Mouse (Mus musculus) ES-E14 (cell line): ENCODE data around the gene Tenm3. TPM values are rescaled to one million over a fixed set of nuclear protein-coding genes. Genes with fewer than 3 reads are reported as not detected.

ENCODE experiments used
- DNase-seq: peaks from one replicate; pipeline ENCODE4 v3.0.0-alpha.2; 2013; ENCODE audit warnings: low read depth, low spot score
- H3K27ac ChIP-seq: 2 replicates; pipeline ENCODE4 v1.5.1; 2012; ENCODE audit warnings: low read depth, mild to moderate bottlenecking, low read length, moderate library complexity, mixed read lengths; ENCODE audit not compliant: poor library complexity, insufficient read depth, severe bottlenecking
- H3K36me3 ChIP-seq: 2 replicates; pipeline ENCODE4 v1.6.1; 2012; ENCODE audit warnings: mild to moderate bottlenecking, low read length, moderate library complexity, mixed read lengths; ENCODE audit not compliant: control insufficient read depth, poor library complexity, insufficient read depth, severe bottlenecking
- H3K4me1 ChIP-seq, 2 experiments: fragments of 150-350 bp in 1 of 2; sonication (generic) in 1 of 2; 2 replicates each; pipeline ENCODE4 v1.6.1; 2012; ENCODE audit warnings: low read length in 2 of 2, mild to moderate bottlenecking in 1 of 2, mixed read lengths in 1 of 2; ENCODE audit not compliant: control insufficient read depth in 2 of 2, insufficient read depth in 2 of 2, poor library complexity in 1 of 2
- H3K4me3 ChIP-seq, 2 experiments: fragments of 150-350 bp in 1 of 2; sonication (generic) in 1 of 2; 2 replicates each; pipeline ENCODE4 v1.5.1; 2012; ENCODE audit warnings: low read length in 2 of 2, low read depth in 1 of 2, mild to moderate bottlenecking in 1 of 2, mixed read lengths in 1 of 2; ENCODE audit not compliant: insufficient read depth in 1 of 2, poor library complexity in 1 of 2, severe bottlenecking in 1 of 2
- H3K9ac ChIP-seq: 2 replicates; pipeline ENCODE4 v1.6.1; 2012; ENCODE audit warnings: low read depth, mild to moderate bottlenecking, low read length, mixed read lengths; ENCODE audit not compliant: poor library complexity, insufficient read depth, severe bottlenecking
- H3K9me3 ChIP-seq: fragments of 150-350 bp; sonication (generic); 2 replicates; pipeline ENCODE4 v1.6.1; 2012; ENCODE audit warnings: low read depth, mild to moderate bottlenecking, low read length; ENCODE audit not compliant: control insufficient read depth, insufficient read depth
- CHD2 ChIP-seq: IDR thresholded peaks from 2 replicates; pipeline ENCODE4 v1.6.1; 2014; ENCODE audit warnings: mild to moderate bottlenecking, low read depth, low read length, inconsistent platforms
- HCFC1 ChIP-seq: IDR thresholded peaks from 2 replicates; pipeline ENCODE4 v1.6.1; 2012; ENCODE audit warnings: low read length, inconsistent platforms, borderline replicate concordance; ENCODE audit not compliant: insufficient read depth
- MAFK ChIP-seq: IDR thresholded peaks from 2 replicates; pipeline ENCODE4 v1.6.1; 2014; ENCODE audit warnings: mild to moderate bottlenecking, low read depth, low read length, inconsistent platforms; ENCODE audit not compliant: insufficient read depth
- ZC3H11A ChIP-seq: IDR thresholded peaks from 2 replicates; pipeline ENCODE4 v1.6.1; 2012; ENCODE audit warnings: low read depth, mild to moderate bottlenecking, inconsistent platforms, low read length, borderline replicate concordance
- ZNF384 ChIP-seq: IDR thresholded peaks from 2 replicates; pipeline ENCODE4 v1.6.1; 2012; ENCODE audit warnings: low read depth, low read length, inconsistent platforms
- in situ Hi-C, 2 experiments: fragments of 600-800 bp; cut with MboI; formaldehyde crosslinking; loops; one replicate each; pipeline ENCODE4 v1.15.1; 2025; ENCODE audit warnings: low sequenced_read_pairs in 2 of 2, inconsistent platforms in 1 of 2; ENCODE audit not compliant: unreplicated experiment in 2 of 2
- total RNA-seq: library from RNA; depleted of rRNA; stranded (reverse); fragments of 300-350 nt; gene quantifications from 2 replicates; pipeline ENCODE4 v1.2.3, GENCODE M21; 2012

Tenm3 gene
- total RNA-seq, 1 experiment: 33.5 TPM

DNA sequence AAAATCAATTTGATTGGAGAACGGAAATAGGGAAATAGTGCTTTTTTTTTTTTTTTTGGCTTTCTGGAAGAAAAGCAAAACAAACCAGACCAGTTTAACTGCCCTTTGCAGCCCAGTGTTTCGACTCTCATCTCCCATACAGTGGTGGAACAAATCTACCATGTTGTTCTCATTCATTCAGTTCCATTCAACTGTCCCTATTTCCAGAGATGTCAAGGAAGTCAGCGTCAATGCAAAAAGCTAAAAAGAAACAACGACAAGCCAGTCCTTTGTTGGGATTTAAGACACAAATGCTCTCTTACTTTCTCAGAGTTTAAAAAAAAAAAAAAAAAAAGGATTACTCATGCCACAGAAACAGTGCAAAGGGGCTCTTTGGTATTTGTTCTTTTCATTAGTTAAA, 502.1 kb downstream of the Tenm3 start:
- TF ChIP-seq ZC3H11A: no peak
- TF ChIP-seq ZNF384: no peak
- TF ChIP-seq HCFC1: no peak
- TF ChIP-seq CHD2: no peak
- no peak for TF ChIP-seq MAFK
- DNase-seq: no peak
- Histone ChIP-seq H3K9ac (no peak overlapping the region), H3K27ac (no peak overlapping the region), H3K36me3 (no peaks in the 10 kb centered on the region), H3K9me3 (no peaks in the 10 kb centered on the region), H3K4me3 (no peak overlapping the region), H3K4me1 (no peaks in the 10 kb centered on the region)
- in situ Hi-C loops: no loop called here

DNA sequence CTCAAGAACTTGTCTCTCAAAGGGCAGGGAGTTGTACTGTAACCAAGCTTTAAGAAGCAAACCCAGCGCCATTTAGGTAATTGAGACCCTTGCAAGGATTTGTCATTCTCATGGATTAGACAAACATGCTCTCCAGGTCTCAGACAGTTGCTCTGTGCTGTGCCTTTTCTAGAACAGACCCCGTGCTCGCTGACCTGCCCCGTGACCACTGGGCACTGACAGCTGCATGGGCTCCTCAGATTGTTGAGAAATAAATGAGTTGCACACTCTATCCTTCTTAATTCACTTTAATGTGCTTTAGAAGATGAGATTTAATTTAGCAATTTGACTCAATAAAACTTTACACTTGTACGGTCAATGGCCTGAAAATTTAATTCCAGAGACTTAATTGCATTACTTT, 502.5 kb downstream of the Tenm3 start:
- Histone ChIP-seq H3K9ac (no peak overlapping the region), H3K4me3 (no peak overlapping the region), H3K4me1 (no peaks in the 10 kb centered on the region), H3K36me3 (no peaks in the 10 kb centered on the region), H3K27ac (no peak overlapping the region), H3K9me3 (no peaks in the 10 kb centered on the region)
- no peak for TF ChIP-seq HCFC1
- no peak for TF ChIP-seq CHD2
- TF ChIP-seq ZNF384: no peak
- no peak for TF ChIP-seq ZC3H11A
- TF ChIP-seq MAFK: no peak
- no peak for DNase-seq
- in situ Hi-C loops: no loop called here

- no peak overlapping the region for H3K27ac ChIP-seq
Observed at GRCm38 (mm10) chr8:48322655-48323265, 521.0 kb downstream of the Tenm3 start.

GRCm38 (mm10) chr8:48322240-48322639, 521.5 kb downstream of the Tenm3 start:
- no peaks in the 10 kb centered on the region for H3K4me1 ChIP-seq
- no peak for DNase-seq
- no peak overlapping the region for H3K27ac ChIP-seq
- in situ Hi-C loops: no loop called here
- H3K36me3 ChIP-seq: no peaks in the 10 kb centered on the region
- no peak overlapping the region for H3K4me3 ChIP-seq
- H3K9me3 ChIP-seq: no peaks in the 10 kb centered on the region
- TF ChIP-seq ZC3H11A (no peak), CHD2 (no peak), MAFK (no peak), ZNF384 (no peak), HCFC1 (no peak)
- no peak overlapping the region for H3K9ac ChIP-seq

More at GRCm38 (mm10) chr8:48322655-48323265, 521.0 kb downstream of the Tenm3 start:
- no peak overlapping the region for H3K4me3 ChIP-seq
- H3K4me1 ChIP-seq: no peaks in the 10 kb centered on the region
- no peaks in the 10 kb centered on the region for H3K36me3 ChIP-seq
- TF ChIP-seq MAFK (no peak), ZNF384 (no peak), ZC3H11A (no peak), CHD2 (no peak), HCFC1 (no peak)
- H3K9me3 ChIP-seq: no peaks in the 10 kb centered on the region
- in situ Hi-C loops: no loop called here
- H3K9ac ChIP-seq: no peak overlapping the region
- no peak for DNase-seq

DNA sequence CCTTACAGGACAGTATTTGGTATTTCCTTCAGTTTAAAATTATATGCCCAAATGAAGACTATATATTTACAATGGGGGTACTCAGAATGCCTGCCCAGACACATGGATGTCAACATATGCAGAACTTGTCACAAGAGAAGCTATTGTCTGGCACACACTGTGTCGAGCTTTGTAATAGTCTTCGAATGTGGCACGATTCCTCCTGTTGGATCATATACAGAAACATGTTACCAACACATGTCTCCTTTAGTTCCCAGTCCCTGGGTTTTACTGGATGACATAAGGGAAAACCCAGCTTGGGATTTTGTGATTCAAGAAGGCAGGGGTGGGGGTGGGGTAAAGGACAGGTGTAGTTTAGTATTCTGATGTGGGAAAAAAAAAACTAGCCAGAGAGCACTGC, 524.1 kb downstream of the Tenm3 start:
- Histone ChIP-seq H3K36me3 (no peaks in the 10 kb centered on the region), H3K9me3 (no peaks in the 10 kb centered on the region), H3K27ac (no peak overlapping the region), H3K4me1 (no peaks in the 10 kb centered on the region), H3K9ac (no peak overlapping the region), H3K4me3 (no peak overlapping the region)
- in situ Hi-C loops: no loop called here
- no peak for DNase-seq
- TF ChIP-seq ZNF384 (no peak), CHD2 (no peak), HCFC1 (no peak), MAFK (no peak), ZC3H11A (no peak)
